Mouse (Mus musculus): ENCODE results near the gene Olfr58.

DNA sequence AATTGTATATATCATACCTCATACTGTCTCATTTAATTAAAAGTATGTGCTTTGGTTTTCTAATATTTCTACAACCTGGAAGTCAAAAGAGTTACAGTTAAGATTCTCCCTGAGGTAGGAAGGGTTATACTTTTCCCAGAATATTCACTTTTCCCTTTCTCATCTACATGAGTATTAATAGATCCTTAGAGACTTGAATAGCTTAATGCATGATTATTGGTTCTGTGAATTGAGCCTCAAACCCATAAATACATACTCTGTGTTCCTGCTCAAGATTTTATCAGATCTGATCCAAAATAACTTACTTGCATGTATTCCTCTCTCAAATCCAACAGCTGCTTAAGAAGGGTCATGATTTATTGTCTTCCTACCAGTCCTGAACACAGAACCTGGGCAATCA, at the start of gene Olfr58:
- TF ChIP-seq POLR2A (IDR thresholded peaks at IDR 0.05; ENCODE audit: borderline replicate concordance, low read depth, low read length) = no peak
- no peak for TF ChIP-seq CTCF (IDR thresholded peaks at IDR 0.05; ENCODE audit: low read depth, low read length)

All from bone marrow macrophage, adult 2 months (primary cell).